Mouse (Mus musculus) embryonic facial prominence, embryonic 15.5 days (tissue): ENCODE measurements around the gene Wdr92. TPM values are rescaled to one million over a fixed set of nuclear protein-coding genes. Genes with fewer than 3 reads are reported as not detected.

ENCODE experiments used
- ATAC-seq: fragments of 200-750 bp; cut with Nextera tagmentation; 2 replicates; pipeline ENCODE4 v1.8.0; 2017; ENCODE audit warnings: low read depth, moderate TSS enrichment; ENCODE audit not compliant: insufficient number of reproducible peaks, low FRiP score, low TSS enrichment
- H3K27ac ChIP-seq: fragments of 300-500 bp; sonication (generic); replicated peaks from 2 replicates; pipeline ENCODE4 v1.5.1; 2015; ENCODE audit warnings: mild to moderate bottlenecking, inconsistent platforms
- H3K27me3 ChIP-seq: fragments of 300-500 bp; sonication (generic); 2 replicates; pipeline ENCODE4 v1.6.1; 2015; ENCODE audit warnings: inconsistent platforms
- H3K36me3 ChIP-seq: fragments of 300-500 bp; sonication (generic); 2 replicates; pipeline ENCODE4 v1.6.1; 2015; ENCODE audit warnings: mild to moderate bottlenecking, inconsistent platforms
- H3K4me1 ChIP-seq: fragments of 300-500 bp; sonication (generic); 2 replicates; pipeline ENCODE4 v1.6.1; 2015; ENCODE audit warnings: inconsistent platforms
- H3K4me2 ChIP-seq: fragments of 300-500 bp; sonication (generic); replicated peaks from 2 replicates; pipeline ENCODE4 v1.6.1; 2015; ENCODE audit warnings: mild to moderate bottlenecking, inconsistent platforms
- H3K4me3 ChIP-seq: fragments of 300-500 bp; sonication (generic); replicated peaks from 2 replicates; pipeline ENCODE4 v1.5.1; 2015; ENCODE audit warnings: mild to moderate bottlenecking, inconsistent platforms
- H3K9ac ChIP-seq: fragments of 300-500 bp; sonication (generic); 2 replicates; pipeline ENCODE4 v1.6.1; 2015; ENCODE audit warnings: inconsistent platforms
- H3K9me3 ChIP-seq: fragments of 300-500 bp; sonication (generic); replicated peaks from 2 replicates; pipeline ENCODE4 v1.6.1; 2016; ENCODE audit warnings: inconsistent platforms
- WGBS: fragments of 180-500 bp; shearing (Covaris S2); methylation state at CpG from one replicate; pipeline ENCODE4 v1.1.7; 2015; 5-methylcytosine and 5-hydroxymethylcytosine counted together
- polyA plus RNA-seq: library from polyadenylated mRNA; unstranded; fragments of >200 nt; fragmentation: Nextera tagmentation; extraction: Ambion mirVana; gene quantifications from 2 replicates; pipeline ENCODE4 v1.2.1, GENCODE M21; 2015

The Wdr92 gene
- polyA plus RNA-seq, 1 experiment from 2014 or later = 27.7 TPM

DNA sequence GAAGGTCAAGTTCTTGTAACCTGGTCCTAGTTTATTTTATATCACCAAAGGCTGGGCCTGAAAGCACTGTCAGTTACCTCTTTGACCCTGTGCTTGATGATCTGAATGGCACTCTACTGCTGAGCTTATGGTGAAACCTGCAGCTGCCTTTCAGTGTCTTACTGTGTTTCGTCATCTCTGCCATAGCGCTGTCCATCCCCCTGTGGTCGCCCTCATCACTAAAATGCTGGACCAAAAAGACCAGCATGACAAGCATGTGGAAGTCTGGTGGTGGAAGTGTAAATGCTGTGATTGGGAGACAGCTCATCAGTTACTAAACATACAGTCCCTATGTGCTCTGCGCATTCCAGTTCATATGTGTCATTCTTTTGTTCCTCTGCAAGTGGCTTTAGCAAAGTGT, 9.6 kb upstream of the Wdr92 start:
- H3K9ac ChIP-seq = no peak overlapping the region
- ATAC-seq = no peak
- 91% methylated on average over 4 of the region's 4 CpGs for WGBS

DNA sequence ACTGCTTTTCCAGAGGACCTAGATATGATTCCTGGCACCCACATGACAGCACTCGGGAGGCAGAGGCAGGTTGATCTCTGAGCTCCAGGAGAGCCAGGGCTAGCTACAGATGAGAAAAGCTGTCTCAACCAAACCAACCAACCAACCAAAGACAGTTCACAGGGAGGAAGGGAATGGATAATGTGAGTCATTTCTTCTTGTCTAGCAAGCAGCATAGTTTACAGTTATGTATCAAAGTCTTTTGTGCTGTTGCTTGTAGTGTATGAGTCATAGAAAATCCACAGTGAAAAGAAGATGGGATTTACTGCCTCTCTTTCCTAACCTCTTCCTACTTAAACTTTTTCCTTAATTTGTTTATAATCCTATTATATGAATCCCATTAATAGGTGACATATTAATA, 5.3 kb upstream of the Wdr92 start:
- no peaks in the 10 kb centered on the region for H3K4me1 ChIP-seq
- no peak overlapping the region for H3K9ac ChIP-seq
- H3K36me3 ChIP-seq = peaks cover 13% of the 10 kb centered on the region; the same call in 1 of the 2 replicates
- no peaks in the 10 kb centered on the region for H3K9me3 ChIP-seq
- no peak overlapping the region for H3K4me3 ChIP-seq
- H3K27ac ChIP-seq = no peak overlapping the region
- no peaks in the 10 kb centered on the region for H3K27me3 ChIP-seq
- no peak for ATAC-seq
- WGBS = 96% methylated on average over 1 of the region's 1 CpGs
- H3K4me2 ChIP-seq = no peak overlapping the region

More for the DNA sequence above, 9.6 kb upstream of the Wdr92 start:
- Histone ChIP-seq H3K9me3 (no peaks in the 10 kb centered on the region), H3K36me3 (peaks cover 13% of the 10 kb centered on the region; the same call in 1 of the 2 replicates), H3K27ac (no peak overlapping the region), H3K4me2 (no peak overlapping the region), H3K27me3 (no peaks in the 10 kb centered on the region), H3K4me1 (no peaks in the 10 kb centered on the region; the same call in 1 of the 2 replicates), H3K4me3 (no peak overlapping the region)

- no peaks in the 10 kb centered on the region for H3K9me3 ChIP-seq
- WGBS = 79% methylated on average over 3 of the region's 3 CpGs
- H3K4me2 ChIP-seq = no peak overlapping the region
- H3K36me3 ChIP-seq = no peaks in the 10 kb centered on the region
- no peak for ATAC-seq
- no peak overlapping the region for H3K4me3 ChIP-seq
- H3K27me3 ChIP-seq = no peaks in the 10 kb centered on the region
- no peaks in the 10 kb centered on the region for H3K4me1 ChIP-seq
- no peak overlapping the region for H3K27ac ChIP-seq
- H3K9ac ChIP-seq = no peak overlapping the region
Observed at GRCm38 (mm10) chr11:17180753-17181152, 1.2 kb upstream of the Wdr92 start.

- Histone ChIP-seq H3K4me3 (no peak overlapping the region), H3K36me3 (no peaks in the 10 kb centered on the region), H3K27ac (no peak overlapping the region), H3K27me3 (no peaks in the 10 kb centered on the region), H3K4me2 (no peak overlapping the region), H3K9ac (no peak overlapping the region), H3K9me3 (no peaks in the 10 kb centered on the region), H3K4me1 (no peaks in the 10 kb centered on the region)
- 77% methylated on average over 2 of the region's 2 CpGs for WGBS
- ATAC-seq = no peak
Observed at GRCm38 (mm10) chr11:17183165-17183564, 1.3 kb downstream of the Wdr92 start.

DNA sequence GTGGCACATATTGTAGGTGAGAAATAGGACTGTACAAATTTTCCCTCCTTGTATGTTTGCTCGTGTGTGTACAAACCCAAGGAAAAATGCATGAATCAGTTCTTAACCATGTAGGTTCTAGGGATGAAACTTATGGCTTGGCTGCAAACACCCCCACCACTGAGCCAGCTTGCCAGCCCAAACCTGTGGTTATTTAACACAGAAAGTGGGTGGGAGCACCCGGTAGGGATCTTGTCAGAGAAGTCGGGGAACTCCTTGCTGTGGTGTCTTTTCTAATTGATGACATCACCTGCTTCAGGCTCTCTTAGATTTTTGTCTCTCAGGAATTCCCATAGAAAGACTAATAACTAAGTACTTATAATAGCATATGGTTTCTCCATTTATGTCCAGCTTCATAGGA, 5.7 kb downstream of the Wdr92 start:
- Histone ChIP-seq H3K4me2 (no peak overlapping the region), H3K27me3 (no peaks in the 10 kb centered on the region), H3K4me1 (no peaks in the 10 kb centered on the region), H3K4me3 (no peak overlapping the region), H3K9ac (no peak overlapping the region), H3K27ac (no peak overlapping the region), H3K36me3 (peaks cover 4% of the 10 kb centered on the region; the same call in 1 of the 2 replicates), H3K9me3 (no peaks in the 10 kb centered on the region)
- 73% methylated on average over 3 of the region's 3 CpGs for WGBS
- ATAC-seq = no peak

DNA sequence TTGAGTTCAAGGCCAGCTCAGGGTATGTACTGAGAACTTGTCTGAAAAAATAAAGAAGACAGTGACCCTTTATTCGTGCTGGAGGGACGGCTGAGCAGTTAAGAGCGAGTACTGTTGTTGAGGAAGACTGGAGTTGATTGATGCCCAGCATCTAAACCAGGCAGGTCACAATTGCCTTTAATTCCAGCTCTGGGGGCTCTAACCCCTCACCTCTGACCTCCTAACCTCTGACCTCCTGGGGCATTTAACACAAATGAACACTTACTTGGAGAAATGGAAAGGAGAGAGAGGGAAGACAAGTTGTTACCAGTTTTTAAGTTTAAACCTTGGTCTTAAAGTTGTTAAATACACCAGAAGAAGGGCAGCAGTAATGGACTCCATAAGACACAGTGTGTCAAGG, 6.9 kb downstream of the Wdr92 start:
- Histone ChIP-seq H3K4me3 (no peak overlapping the region), H3K9me3 (no peaks in the 10 kb centered on the region), H3K9ac (no peak overlapping the region), H3K4me1 (no peaks in the 10 kb centered on the region), H3K27ac (no peak overlapping the region), H3K36me3 (peaks cover 4% of the 10 kb centered on the region; the same call in 1 of the 2 replicates), H3K27me3 (no peaks in the 10 kb centered on the region), H3K4me2 (no peak overlapping the region)
- WGBS = 44% methylated on average over 3 of the region's 3 CpGs
- no peak for ATAC-seq

DNA sequence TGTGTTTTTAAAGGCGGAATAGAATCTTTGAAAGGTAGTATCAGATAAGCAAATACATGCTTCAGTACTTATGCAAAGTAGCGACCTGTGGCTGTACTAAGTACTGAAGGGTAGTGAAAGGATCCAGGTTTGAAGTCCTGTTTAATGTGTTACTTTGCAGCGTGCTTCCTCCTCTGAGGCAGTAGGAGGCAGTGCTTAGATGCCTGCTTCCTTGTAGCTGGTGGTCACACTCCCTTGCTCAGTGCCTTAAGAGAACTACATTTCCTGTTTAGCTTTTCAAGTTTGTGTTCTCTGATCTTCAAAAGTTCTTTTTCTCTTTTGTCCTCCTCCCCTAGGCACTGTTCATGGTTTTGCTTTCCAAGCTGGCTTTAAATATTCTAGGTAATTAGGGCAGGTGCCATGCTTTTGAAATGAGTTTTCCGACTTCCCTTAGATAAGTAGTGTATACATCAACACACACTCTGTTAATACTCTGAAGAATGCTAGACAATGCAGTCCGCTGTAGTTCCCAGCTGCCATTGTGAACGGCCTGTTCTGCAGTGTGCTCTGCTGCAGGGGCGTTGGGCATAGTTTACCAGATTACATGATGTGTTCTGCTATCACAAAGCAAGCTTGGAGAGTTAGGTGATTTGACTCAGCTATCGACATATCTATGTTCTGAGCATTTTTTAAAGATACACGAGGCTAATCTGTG, 10.4 kb downstream of the Wdr92 start:
- Histone ChIP-seq H3K4me3 (no peak overlapping the region), H3K4me2 (no peak overlapping the region), H3K4me1 (no peaks in the 10 kb centered on the region), H3K9me3 (no peaks in the 10 kb centered on the region), H3K27me3 (no peaks in the 10 kb centered on the region), H3K27ac (no peak overlapping the region), H3K36me3 (peaks cover 34% of the 10 kb centered on the region), H3K9ac (no peak overlapping the region)
- WGBS = 70% methylated on average over 9 of the region's 9 CpGs
- ATAC-seq = no peak; the same call in 1 of the 2 replicates

DNA sequence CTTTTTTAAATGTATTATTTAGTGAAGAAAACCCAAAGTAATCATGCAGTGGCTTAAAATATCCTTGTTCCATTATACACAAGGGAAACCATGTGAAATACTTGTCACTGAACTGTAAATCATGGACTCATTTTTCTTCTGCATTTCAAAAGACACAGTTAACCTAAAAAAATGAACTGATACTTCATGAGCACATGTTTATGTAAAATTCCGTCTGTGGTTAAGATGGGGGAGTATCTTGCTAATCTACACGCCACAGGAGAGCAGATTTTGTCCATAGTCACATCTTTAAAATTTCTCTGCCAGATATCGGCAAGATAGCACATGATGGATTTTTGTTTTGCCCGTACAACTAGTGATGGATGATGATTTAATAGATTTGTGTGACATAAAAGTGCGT, 17.3 kb downstream of the Wdr92 start:
- Histone ChIP-seq H3K4me2 (no peak overlapping the region), H3K9ac (no peak overlapping the region), H3K36me3 (peaks cover 59% of the 10 kb centered on the region), H3K27ac (no peak overlapping the region), H3K9me3 (no peaks in the 10 kb centered on the region), H3K4me3 (no peak overlapping the region), H3K4me1 (no peaks in the 10 kb centered on the region), H3K27me3 (no peaks in the 10 kb centered on the region)
- WGBS = 91% methylated on average over 5 of the region's 5 CpGs
- no peak for ATAC-seq

GRCm38 (mm10) chr11:17199840-17200501, 18.1 kb downstream of the Wdr92 start:
- no peak overlapping the region for H3K9ac ChIP-seq
- peaks cover 52% of the 10 kb centered on the region for H3K36me3 ChIP-seq
- H3K4me2 ChIP-seq = no peak overlapping the region
- H3K27ac ChIP-seq = no peak overlapping the region
- no peak for ATAC-seq
- H3K4me1 ChIP-seq = no peaks in the 10 kb centered on the region
- 89% methylated on average over 3 of the region's 3 CpGs for WGBS
- H3K27me3 ChIP-seq = no peaks in the 10 kb centered on the region
- no peaks in the 10 kb centered on the region for H3K9me3 ChIP-seq
- no peak overlapping the region for H3K4me3 ChIP-seq

- H3K9ac ChIP-seq = no peak overlapping the region
- no peaks in the 10 kb centered on the region for H3K9me3 ChIP-seq
- peaks cover 43% of the 10 kb centered on the region for H3K36me3 ChIP-seq
- H3K27ac ChIP-seq = no peak overlapping the region
- H3K4me1 ChIP-seq = no peaks in the 10 kb centered on the region
- H3K4me3 ChIP-seq = no peak overlapping the region
- WGBS = 84% methylated on average over 4 of the region's 4 CpGs
- H3K27me3 ChIP-seq = no peaks in the 10 kb centered on the region
- H3K4me2 ChIP-seq = no peak overlapping the region
- no peak for ATAC-seq
Observed at GRCm38 (mm10) chr11:17200936-17201335, 19.0 kb downstream of the Wdr92 start.

DNA sequence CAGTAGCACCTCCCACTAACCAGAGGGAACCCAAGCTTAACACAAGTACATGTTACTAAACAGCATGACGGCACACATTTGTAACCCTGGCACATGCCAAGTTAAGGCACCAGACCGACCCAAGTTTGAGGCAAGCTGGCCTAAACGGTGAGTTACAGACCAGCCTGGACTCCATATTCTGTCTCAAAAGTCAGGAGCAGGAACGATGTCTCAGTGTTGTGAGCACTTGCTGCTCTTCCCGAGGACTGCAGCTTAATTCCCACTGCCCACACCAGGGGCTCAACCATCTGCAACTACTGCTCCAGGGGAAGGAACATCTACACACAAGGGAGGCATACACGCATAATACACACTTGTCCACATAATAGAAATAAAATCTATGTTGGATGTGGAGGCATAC, 20.6 kb downstream of the Wdr92 start:
- Histone ChIP-seq H3K27ac (no peak overlapping the region), H3K9me3 (no peaks in the 10 kb centered on the region), H3K4me2 (no peak overlapping the region), H3K4me1 (no peaks in the 10 kb centered on the region), H3K9ac (no peak overlapping the region), H3K36me3 (peaks cover 32% of the 10 kb centered on the region), H3K4me3 (no peak overlapping the region), H3K27me3 (no peaks in the 10 kb centered on the region)
- WGBS = 90% methylated on average over 6 of the region's 6 CpGs
- no peak for ATAC-seq
